Mouse (Mus musculus) embryonic facial prominence, embryonic 14.5 days (tissue): ENCODE data around the gene Slc39a11. TPM values are rescaled to one million over a fixed set of nuclear protein-coding genes. Genes with fewer than 3 reads are reported as not detected.

ENCODE experiments used
- ATAC-seq: fragments of 200-750 bp; cut with Nextera tagmentation; 2 replicates; pipeline ENCODE4 v1.8.0; 2017; ENCODE audit warnings: low read depth, moderate number of reproducible peaks, moderate TSS enrichment
- DNase-seq: peaks from one replicate; pipeline ENCODE4 v3.0.0-alpha.2; 2015; ENCODE audit warnings: low spot score
- H3K27ac ChIP-seq: fragments of 300-500 bp; sonication (generic); replicated peaks from 2 replicates; pipeline ENCODE4 v1.5.1; 2014; ENCODE audit warnings: low read depth, mild to moderate bottlenecking, low read length, moderate library complexity
- H3K27me3 ChIP-seq: fragments of 300-500 bp; sonication (generic); replicated peaks from 2 replicates; pipeline ENCODE4 v1.6.1; 2014; ENCODE audit warnings: low read length; ENCODE audit not compliant: control insufficient read depth, insufficient read depth
- H3K36me3 ChIP-seq: fragments of 300-500 bp; sonication (generic); 2 replicates; pipeline ENCODE4 v1.6.1; 2014; ENCODE audit warnings: low read length, mixed read lengths; ENCODE audit not compliant: control insufficient read depth, insufficient read depth
- H3K4me1 ChIP-seq: fragments of 300-500 bp; sonication (generic); 2 replicates; pipeline ENCODE4 v1.6.1; 2014; ENCODE audit warnings: antibody characterized with exemption, low read length; ENCODE audit not compliant: control insufficient read depth, insufficient read depth
- H3K4me2 ChIP-seq: fragments of 300-500 bp; sonication (generic); 2 replicates; pipeline ENCODE4 v1.6.1; 2014; ENCODE audit warnings: low read depth, mild to moderate bottlenecking, low read length, moderate library complexity, mixed read lengths
- H3K4me3 ChIP-seq: fragments of 300-500 bp; sonication (generic); 2 replicates; pipeline ENCODE4 v1.5.1; 2014; ENCODE audit warnings: low read depth, mild to moderate bottlenecking, low read length
- H3K9ac ChIP-seq: fragments of 300-500 bp; sonication (generic); 2 replicates; pipeline ENCODE4 v1.6.1; 2014; ENCODE audit warnings: low read depth, mild to moderate bottlenecking, low read length, moderate library complexity, mixed read lengths
- H3K9me3 ChIP-seq: fragments of 300-500 bp; sonication (generic); 2 replicates; pipeline ENCODE4 v1.6.1; 2016; ENCODE audit warnings: low read length; ENCODE audit not compliant: control insufficient read depth
- WGBS: fragments of 180-500 bp; shearing (Covaris S2); extraction: QIAGEN DNeasy Blood & Tissue Kit; methylation state at CpG from one replicate; pipeline ENCODE4 v1.1.7; 2014; 5-methylcytosine and 5-hydroxymethylcytosine counted together
- polyA plus RNA-seq: library from polyadenylated mRNA; unstranded; fragments of >200 nt; fragmentation: Nextera tagmentation; extraction: Ambion mirVana; gene quantifications from 2 replicates; pipeline ENCODE4 v1.2.1, GENCODE M21; 2014

The Slc39a11 gene
- polyA plus RNA-seq, 1 experiment from 2014 or later = 23.6 TPM

DNA sequence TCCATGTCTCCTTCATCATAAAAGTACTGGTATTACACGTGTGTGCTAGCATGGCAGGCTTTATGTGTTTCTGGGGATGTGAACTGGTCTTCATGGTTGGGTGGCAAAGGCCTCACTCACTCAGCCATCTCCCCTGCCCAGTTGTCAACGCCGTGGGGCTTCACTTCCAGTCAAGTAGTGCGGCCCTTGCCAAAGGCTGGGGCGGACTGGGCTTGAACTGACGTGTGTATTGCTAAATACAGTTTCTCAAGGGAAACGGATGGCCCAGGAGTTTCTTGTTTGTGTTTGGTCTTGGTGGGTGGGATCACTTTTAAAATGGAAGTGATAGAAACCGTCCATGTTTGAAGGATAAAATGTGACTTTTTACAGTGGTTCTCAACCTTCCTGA is 112.7 kb downstream of the Slc39a11 start:
- DNase-seq = no peak
- Histone ChIP-seq H3K9me3 (no peaks in the 10 kb centered on the region), H3K27ac (no peak overlapping the region), H3K27me3 (no peaks in the 10 kb centered on the region), H3K4me3 (no peak overlapping the region), H3K36me3 (no peaks in the 10 kb centered on the region), H3K4me2 (no peak overlapping the region), H3K9ac (no peak overlapping the region), H3K4me1 (0 out of 2 replicates have a peak, but pooled peaks cover 4% of the 10 kb centered on the region)
- 81% methylated on average over 8 of the region's 8 CpGs for WGBS
- ATAC-seq = no peak

DNA sequence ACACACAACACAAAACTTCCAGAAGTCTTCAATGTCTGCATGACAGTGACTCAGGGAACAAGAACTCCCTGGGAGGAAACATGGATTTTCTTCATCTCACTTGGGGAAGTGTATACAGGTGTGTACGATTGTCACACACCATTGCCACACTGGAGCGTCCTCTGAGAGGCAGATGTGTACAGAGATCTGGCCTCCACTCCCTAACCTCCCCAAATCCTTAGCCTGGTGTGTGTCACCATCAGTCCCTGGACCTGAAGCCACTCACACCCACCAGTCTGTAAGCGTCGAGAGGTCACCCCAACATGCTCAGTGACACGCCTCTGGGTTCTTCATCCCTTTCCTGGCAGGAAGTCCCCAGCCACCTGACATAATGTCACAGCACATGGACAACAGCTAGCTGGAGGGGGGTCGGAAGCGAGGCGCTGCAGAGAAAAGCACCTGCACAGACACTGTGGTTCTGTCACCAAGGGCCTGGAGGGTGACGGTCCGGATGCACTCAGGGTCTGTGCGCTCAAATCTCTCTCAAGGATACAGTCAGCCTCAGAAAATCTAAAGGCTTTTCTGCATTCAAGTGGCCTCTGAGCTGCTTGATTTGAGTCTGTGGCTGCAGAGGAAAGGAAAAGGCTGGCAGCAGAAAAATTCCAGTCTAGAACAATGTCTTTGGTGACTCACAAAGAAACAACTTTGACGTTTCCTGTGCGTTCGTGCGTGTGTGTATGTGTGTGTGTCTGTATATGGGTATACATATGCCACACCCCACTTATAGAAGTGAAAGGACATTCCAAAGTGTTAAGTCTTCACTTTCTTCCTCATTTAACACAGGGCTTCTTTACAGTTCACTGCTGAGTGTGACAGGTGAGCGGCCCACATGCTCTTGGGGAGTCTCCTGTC is 113.3 kb downstream of the Slc39a11 start:
- no peak overlapping the region for H3K27ac ChIP-seq
- H3K27me3 ChIP-seq = no peaks in the 10 kb centered on the region
- H3K9ac ChIP-seq = no peak overlapping the region
- 86% methylated on average over 16 of the region's 16 CpGs for WGBS
- no peak overlapping the region for H3K4me3 ChIP-seq
- DNase-seq = no peak
- no peak for ATAC-seq
- H3K36me3 ChIP-seq = no peaks in the 10 kb centered on the region
- H3K4me1 ChIP-seq = 0 out of 2 replicates have a peak, but pooled peaks cover 4% of the 10 kb centered on the region
- H3K4me2 ChIP-seq = no peak overlapping the region
- no peaks in the 10 kb centered on the region for H3K9me3 ChIP-seq

DNA sequence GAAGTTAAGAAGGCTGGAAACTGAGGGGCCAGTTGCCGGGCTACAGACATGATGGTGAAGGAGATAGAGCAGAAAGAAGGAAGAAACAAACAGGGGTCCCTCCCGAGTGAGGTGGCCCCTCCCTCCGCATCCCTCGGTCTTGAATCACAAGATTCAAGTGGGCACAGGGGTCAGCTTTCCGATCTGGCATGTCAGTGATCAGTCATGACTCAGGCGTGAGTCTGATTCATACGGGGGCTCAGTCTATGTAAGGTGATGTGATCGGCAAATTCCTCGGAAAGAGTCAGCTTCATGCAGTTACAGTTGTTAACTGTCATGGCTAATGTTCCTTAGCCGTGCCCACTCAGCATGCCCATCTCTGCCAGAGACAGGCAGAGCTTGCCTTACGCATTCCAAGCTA is 115.5 kb downstream of the Slc39a11 start:
- Histone ChIP-seq H3K4me3 (no peak overlapping the region), H3K27me3 (no peaks in the 10 kb centered on the region), H3K9me3 (peaks cover 6% of the 10 kb centered on the region; the same call in 1 of the 2 replicates), H3K4me1 (0 out of 2 replicates have a peak, but pooled peaks cover under 1% of the 10 kb centered on the region), H3K27ac (no peak overlapping the region), H3K36me3 (no peaks in the 10 kb centered on the region), H3K4me2 (no peak overlapping the region), H3K9ac (no peak overlapping the region)
- WGBS = 74% methylated on average over 11 of the region's 11 CpGs
- no peak for DNase-seq
- ATAC-seq = no peak

DNA sequence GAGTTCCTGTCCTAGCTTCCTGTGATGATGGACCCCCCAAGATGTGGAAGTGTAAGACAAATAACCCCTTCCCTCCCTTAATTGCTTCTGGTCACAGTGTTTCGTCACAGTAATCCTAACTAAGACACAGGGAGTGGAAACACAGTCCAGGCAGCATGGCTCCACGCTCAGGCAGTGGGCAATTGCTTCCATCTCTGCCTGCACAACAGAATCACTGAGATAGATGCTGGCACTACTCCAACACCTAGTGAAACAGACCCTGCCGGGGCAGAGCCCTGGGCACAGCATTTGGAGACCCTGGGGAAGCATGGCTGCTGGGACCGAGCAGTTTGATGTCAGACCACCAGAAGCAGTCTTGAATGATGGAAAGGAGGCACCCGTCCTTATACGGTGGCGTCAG is 115.9 kb downstream of the Slc39a11 start:
- Histone ChIP-seq H3K4me2 (no peak overlapping the region), H3K4me1 (no peaks in the 10 kb centered on the region), H3K36me3 (no peaks in the 10 kb centered on the region), H3K9ac (no peak overlapping the region), H3K4me3 (no peak overlapping the region), H3K27me3 (no peaks in the 10 kb centered on the region), H3K9me3 (peaks cover 6% of the 10 kb centered on the region; the same call in 1 of the 2 replicates), H3K27ac (no peak overlapping the region)
- no peak for ATAC-seq
- no peak for DNase-seq
- 45% methylated on average over 7 of the region's 7 CpGs for WGBS

DNA sequence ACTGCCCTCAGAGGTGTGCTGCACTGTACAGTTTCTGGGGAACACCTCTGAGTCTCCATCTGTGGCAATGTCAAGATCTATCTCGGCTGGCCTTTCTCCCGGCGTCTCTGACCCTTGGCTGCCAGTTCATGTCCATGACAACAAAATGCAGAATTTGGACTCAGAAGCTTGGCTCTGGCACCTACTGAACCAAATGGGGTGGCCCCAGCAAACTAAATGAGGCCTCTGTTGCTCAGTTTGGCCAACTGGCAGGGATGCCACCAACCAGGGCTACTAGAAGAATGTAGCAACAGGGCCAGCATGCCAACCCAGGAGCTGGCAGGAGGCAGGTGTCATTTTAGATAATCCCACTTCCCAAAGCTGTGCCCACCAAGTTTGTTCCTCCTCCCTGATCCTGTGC is 121.5 kb downstream of the Slc39a11 start:
- DNase-seq (no peak), ATAC-seq (no peak)
- H3K27ac ChIP-seq = no peak overlapping the region
- H3K27me3 ChIP-seq = no peaks in the 10 kb centered on the region
- 97% methylated on average over 3 of the region's 3 CpGs for WGBS
- no peak overlapping the region for H3K9ac ChIP-seq
- no peaks in the 10 kb centered on the region for H3K36me3 ChIP-seq
- H3K4me2 ChIP-seq = no peak overlapping the region
- H3K4me1 ChIP-seq = no peaks in the 10 kb centered on the region
- H3K9me3 ChIP-seq = peaks cover 6% of the 10 kb centered on the region; the same call in 1 of the 2 replicates
- H3K4me3 ChIP-seq = no peak overlapping the region

DNA sequence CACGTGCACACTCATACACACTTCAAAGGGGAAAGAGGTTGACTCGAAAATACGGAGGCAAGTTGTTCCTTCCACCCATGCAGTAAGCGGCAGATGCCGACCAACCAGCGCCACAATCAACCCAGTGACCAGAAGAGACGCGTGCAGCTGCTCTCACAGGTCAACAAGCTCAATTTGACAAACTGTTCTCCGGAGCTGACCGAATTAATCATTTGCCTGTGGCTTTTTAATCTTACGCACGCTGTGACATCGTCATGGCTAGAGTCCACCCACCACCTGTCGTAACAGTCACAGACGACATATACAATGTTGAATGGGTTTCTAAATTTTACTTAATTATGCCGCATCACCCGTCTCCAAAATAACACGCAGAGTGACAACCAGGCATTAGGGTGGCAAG is 124.1 kb downstream of the Slc39a11 start:
- H3K36me3 ChIP-seq = no peaks in the 10 kb centered on the region
- no peak overlapping the region for H3K4me3 ChIP-seq
- 85% methylated on average over 18 of the region's 18 CpGs for WGBS
- H3K4me1 ChIP-seq = no peaks in the 10 kb centered on the region
- no peak for ATAC-seq
- DNase-seq = peak; percentile 42
- no peak overlapping the region for H3K4me2 ChIP-seq
- H3K9ac ChIP-seq = no peak overlapping the region
- H3K9me3 ChIP-seq = peaks cover 2% of the 10 kb centered on the region; the same call in 1 of the 2 replicates
- H3K27me3 ChIP-seq = no peaks in the 10 kb centered on the region
- H3K27ac ChIP-seq = no peak overlapping the region

DNA sequence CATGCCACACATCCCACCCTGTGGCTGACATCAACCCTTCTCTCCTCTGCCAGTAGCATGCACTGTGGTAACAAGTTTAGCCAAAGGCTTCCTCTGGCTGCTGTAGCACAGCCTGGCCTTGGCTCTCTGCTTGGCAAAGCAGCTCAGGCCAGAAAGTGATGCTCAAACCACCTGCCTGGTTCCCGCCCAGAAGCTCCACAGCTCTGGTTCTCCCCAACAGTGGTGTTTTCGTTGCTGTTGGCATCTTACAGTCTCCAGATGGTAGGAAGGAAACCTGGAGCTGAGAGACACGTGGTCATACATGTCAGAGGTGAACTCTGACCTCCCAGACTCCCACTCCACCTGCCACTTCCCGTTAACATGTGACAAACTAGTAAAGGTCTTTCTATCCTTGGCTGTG is 127.2 kb downstream of the Slc39a11 start:
- 64% methylated on average over 4 of the region's 4 CpGs for WGBS
- Histone ChIP-seq H3K36me3 (no peaks in the 10 kb centered on the region), H3K4me1 (no peaks in the 10 kb centered on the region; the same call in 1 of the 2 replicates), H3K4me2 (no peak overlapping the region), H3K27ac (no peak overlapping the region), H3K4me3 (no peak overlapping the region), H3K9me3 (no peaks in the 10 kb centered on the region), H3K27me3 (no peaks in the 10 kb centered on the region), H3K9ac (no peak overlapping the region)
- ATAC-seq (no peak), DNase-seq (no peak)

DNA sequence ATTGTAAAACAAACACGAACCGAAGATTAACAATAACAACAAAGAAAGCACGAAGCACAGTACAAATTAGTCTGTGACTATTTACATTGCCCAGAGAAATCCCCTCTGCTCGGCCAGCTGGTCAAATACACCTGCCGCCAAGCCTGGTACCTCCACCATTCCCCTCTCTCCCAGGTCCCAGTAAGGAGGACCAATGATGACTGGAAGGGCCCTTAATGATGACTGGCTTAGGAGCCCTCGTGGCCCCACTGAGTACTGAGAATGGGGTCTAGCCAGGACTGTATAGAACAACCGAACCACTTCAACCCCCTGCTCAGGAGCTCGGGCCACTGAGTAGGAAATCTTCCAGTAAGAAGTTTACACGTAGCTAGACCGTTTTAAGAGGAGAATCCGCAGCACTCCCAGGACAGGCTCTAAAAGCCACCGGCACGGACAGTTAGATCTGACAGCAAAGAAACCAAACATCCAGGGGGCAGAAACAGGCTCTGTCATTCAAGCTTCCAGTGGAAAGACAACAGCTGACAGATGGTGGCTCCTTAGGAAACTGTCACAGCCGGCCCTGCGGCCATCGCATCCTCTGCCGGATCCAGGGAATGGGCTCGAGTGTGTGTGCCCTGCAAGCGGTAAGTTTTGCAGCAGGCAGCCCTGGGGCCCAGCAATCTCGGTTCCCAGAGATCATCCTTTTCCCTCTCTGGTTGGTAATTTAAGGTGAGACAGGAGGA is 128.2 kb downstream of the Slc39a11 start:
- WGBS = 75% methylated on average over 20 of the region's 20 CpGs
- Histone ChIP-seq H3K36me3 (no peaks in the 10 kb centered on the region), H3K4me1 (no peaks in the 10 kb centered on the region; the same call in 1 of the 2 replicates), H3K4me2 (no peak overlapping the region), H3K27ac (no peak overlapping the region), H3K4me3 (no peak overlapping the region), H3K9ac (no peak overlapping the region), H3K9me3 (no peaks in the 10 kb centered on the region), H3K27me3 (no peaks in the 10 kb centered on the region)
- no peak for DNase-seq
- no peak for ATAC-seq
